Mouse (Mus musculus): ENCODE data around the gene Tgfb1i1. TPM values are rescaled to one million over a fixed set of nuclear protein-coding genes. Genes with fewer than 3 reads are reported as not detected.

Gene Tgfb1i1
- polyA plus RNA-seq, 1 experiment: 0.27 TPM

GRCm38 (mm10) chr7:128240131-128240784 lies 6.4 kb upstream of the Tgfb1i1 start:
- H3K36me3 ChIP-seq (ENCODE audit: control insufficient read depth): peaks cover 65% of the 10 kb centered on the region
- TF ChIP-seq TAL1 (IDR thresholded peaks at IDR 0.05; ENCODE audit: low read length) (no peak), GATA1 (IDR thresholded peaks at IDR 0.05; ENCODE audit: low read length) (no peak)
- H3K4me3 ChIP-seq (replicated peaks): no peak overlapping the region
- peaks cover 45% of the 10 kb centered on the region for H3K4me1 ChIP-seq (ENCODE audit: control insufficient read depth)
- no peaks in the 10 kb centered on the region for H3K27me3 ChIP-seq (ENCODE audit: control insufficient read depth)
- no peaks in the 10 kb centered on the region for H3K9me3 ChIP-seq (ENCODE audit: control insufficient read depth, low read length)

- no peak overlapping the region for H3K4me3 ChIP-seq (replicated peaks)
- H3K4me1 ChIP-seq (ENCODE audit: control insufficient read depth): peaks cover 55% of the 10 kb centered on the region
- H3K27me3 ChIP-seq (ENCODE audit: control insufficient read depth): peaks cover 4% of the 10 kb centered on the region
- TF ChIP-seq TAL1 (IDR thresholded peaks at IDR 0.05; ENCODE audit: low read length) (no peak), GATA1 (IDR thresholded peaks at IDR 0.05; ENCODE audit: low read length) (no peak)
- peaks cover 60% of the 10 kb centered on the region for H3K36me3 ChIP-seq (ENCODE audit: control insufficient read depth)
- H3K9me3 ChIP-seq (ENCODE audit: control insufficient read depth, low read length): no peaks in the 10 kb centered on the region
Observed at GRCm38 (mm10) chr7:128242331-128242730, 4.3 kb upstream of the Tgfb1i1 start.

GRCm38 (mm10) chr7:128243921-128244320 lies 2.7 kb upstream of the Tgfb1i1 start:
- Histone ChIP-seq H3K36me3 (ENCODE audit: control insufficient read depth) (peaks cover 60% of the 10 kb centered on the region), H3K4me3 (replicated peaks) (no peak overlapping the region), H3K4me1 (ENCODE audit: control insufficient read depth) (peaks cover 63% of the 10 kb centered on the region), H3K27me3 (ENCODE audit: control insufficient read depth) (peaks cover 4% of the 10 kb centered on the region), H3K9me3 (ENCODE audit: control insufficient read depth, low read length) (no peaks in the 10 kb centered on the region)
- no peak for TF ChIP-seq GATA1 (IDR thresholded peaks at IDR 0.05; ENCODE audit: low read length)
- no peak for TF ChIP-seq TAL1 (IDR thresholded peaks at IDR 0.05; ENCODE audit: low read length)

GRCm38 (mm10) chr7:128244410-128245025 lies 2.1 kb upstream of the Tgfb1i1 start:
- peaks cover 62% of the 10 kb centered on the region for H3K4me1 ChIP-seq (ENCODE audit: control insufficient read depth)
- H3K4me3 ChIP-seq (replicated peaks): no peak overlapping the region
- TF ChIP-seq GATA1 (IDR thresholded peaks at IDR 0.05; ENCODE audit: low read length) (no peak), TAL1 (IDR thresholded peaks at IDR 0.05; ENCODE audit: low read length) (no peak)
- peaks cover 62% of the 10 kb centered on the region for H3K36me3 ChIP-seq (ENCODE audit: control insufficient read depth)
- H3K9me3 ChIP-seq (ENCODE audit: control insufficient read depth, low read length): no peaks in the 10 kb centered on the region
- H3K27me3 ChIP-seq (ENCODE audit: control insufficient read depth): peaks cover 5% of the 10 kb centered on the region

GRCm38 (mm10) chr7:128245547-128245946 lies 1.1 kb upstream of the Tgfb1i1 start:
- H3K4me3 ChIP-seq (replicated peaks): no peak overlapping the region
- H3K27me3 ChIP-seq (ENCODE audit: control insufficient read depth): peaks cover 9% of the 10 kb centered on the region
- H3K4me1 ChIP-seq (ENCODE audit: control insufficient read depth): peaks cover 58% of the 10 kb centered on the region
- H3K9me3 ChIP-seq (ENCODE audit: control insufficient read depth, low read length): no peaks in the 10 kb centered on the region
- TF ChIP-seq TAL1 (IDR thresholded peaks at IDR 0.05; ENCODE audit: low read length): no peak
- no peak for TF ChIP-seq GATA1 (IDR thresholded peaks at IDR 0.05; ENCODE audit: low read length)
- H3K36me3 ChIP-seq (ENCODE audit: control insufficient read depth): peaks cover 52% of the 10 kb centered on the region

GRCm38 (mm10) chr7:128247443-128247842 lies 831 bp downstream of the Tgfb1i1 start:
- no peak for TF ChIP-seq TAL1 (IDR thresholded peaks at IDR 0.05; ENCODE audit: low read length)
- no peak for TF ChIP-seq GATA1 (IDR thresholded peaks at IDR 0.05; ENCODE audit: low read length)
- Histone ChIP-seq H3K4me3 (replicated peaks) (peak overlapping the region; percentile 66), H3K4me1 (ENCODE audit: control insufficient read depth) (peaks cover 49% of the 10 kb centered on the region), H3K36me3 (ENCODE audit: control insufficient read depth) (peaks cover 33% of the 10 kb centered on the region), H3K27me3 (ENCODE audit: control insufficient read depth) (peaks cover 25% of the 10 kb centered on the region), H3K9me3 (ENCODE audit: control insufficient read depth, low read length) (no peaks in the 10 kb centered on the region)

GRCm38 (mm10) chr7:128248081-128249042 lies 1.8 kb downstream of the Tgfb1i1 start:
- peaks cover 24% of the 10 kb centered on the region for H3K36me3 ChIP-seq (ENCODE audit: control insufficient read depth)
- peaks cover 34% of the 10 kb centered on the region for H3K27me3 ChIP-seq (ENCODE audit: control insufficient read depth)
- TF ChIP-seq TAL1 (IDR thresholded peaks at IDR 0.05; ENCODE audit: low read length): no peak
- TF ChIP-seq GATA1 (IDR thresholded peaks at IDR 0.05; ENCODE audit: low read length): no peak
- H3K4me1 ChIP-seq (ENCODE audit: control insufficient read depth): peaks cover 52% of the 10 kb centered on the region
- no peaks in the 10 kb centered on the region for H3K9me3 ChIP-seq (ENCODE audit: control insufficient read depth, low read length)
- no peak overlapping the region for H3K4me3 ChIP-seq (replicated peaks)

- H3K9me3 ChIP-seq (ENCODE audit: control insufficient read depth, low read length): no peaks in the 10 kb centered on the region
- peaks cover 44% of the 10 kb centered on the region for H3K27me3 ChIP-seq (ENCODE audit: control insufficient read depth)
- no peak overlapping the region for H3K4me3 ChIP-seq (replicated peaks)
- peaks cover 52% of the 10 kb centered on the region for H3K4me1 ChIP-seq (ENCODE audit: control insufficient read depth)
- H3K36me3 ChIP-seq (ENCODE audit: control insufficient read depth): peaks cover 10% of the 10 kb centered on the region
- no peak for TF ChIP-seq GATA1 (IDR thresholded peaks at IDR 0.05; ENCODE audit: low read length)
- no peak for TF ChIP-seq TAL1 (IDR thresholded peaks at IDR 0.05; ENCODE audit: low read length)
Observed at GRCm38 (mm10) chr7:128249998-128250397, 3.4 kb downstream of the Tgfb1i1 start.

GRCm38 (mm10) chr7:128251946-128252345 lies 5.3 kb downstream of the Tgfb1i1 start:
- Histone ChIP-seq H3K36me3 (ENCODE audit: control insufficient read depth) (peaks cover 3% of the 10 kb centered on the region), H3K4me3 (replicated peaks) (no peak overlapping the region), H3K9me3 (ENCODE audit: control insufficient read depth, low read length) (no peaks in the 10 kb centered on the region), H3K4me1 (ENCODE audit: control insufficient read depth) (peaks cover 41% of the 10 kb centered on the region), H3K27me3 (ENCODE audit: control insufficient read depth) (peaks cover 50% of the 10 kb centered on the region)
- TF ChIP-seq TAL1 (IDR thresholded peaks at IDR 0.05; ENCODE audit: low read length) (no peak), GATA1 (IDR thresholded peaks at IDR 0.05; ENCODE audit: low read length) (no peak)

All from erythroblast, embryonic 14.5 days (primary cell).